In genomic region chr8:125226989-125227624, GRCm38 (mm10) we compare ENCODE assay signal across 8 mouse cellular contexts.
DNase-seq lines count a peak whose midpoint lies in the region; ATAC-seq and TF ChIP-seq lines count a peak whose summit lies in the region.

No protein-coding gene starts in this region.

- no peak overlapping the region for H3K9ac ChIP-seq in liver, adult 2 months (ENCODE audit: low read depth, low read length)
- no peak overlapping the region for H3K9ac ChIP-seq in liver, embryonic 12.5 days
- no peak overlapping the region for H3K9ac ChIP-seq in intestine, embryonic 16.5 days (ENCODE audit: low read depth, low read length)
- no peak overlapping the region for H3K9ac ChIP-seq in stomach, embryonic 15.5 days

- no peaks in the 10 kb centered on the region for H3K27me3 ChIP-seq in liver, adult 2 months (ENCODE audit: control insufficient read depth, insufficient read depth, low read length)
- no peaks in the 10 kb centered on the region for H3K27me3 ChIP-seq in liver, embryonic 12.5 days (replicated peaks)
- no peaks in the 10 kb centered on the region for H3K27me3 ChIP-seq in intestine, embryonic 16.5 days (replicated peaks; ENCODE audit: control insufficient read depth, insufficient read depth, low read length)
- no peaks in the 10 kb centered on the region for H3K27me3 ChIP-seq in stomach, embryonic 15.5 days (replicated peaks)

- no peak for TF ChIP-seq POLR2A in liver, adult 2 months (IDR thresholded peaks at IDR 0.05; ENCODE audit: extremely low read depth, insufficient read depth, low read length)

- WGBS in liver, adult 2 months, result 71% methylated on average over 14 of the region's 14 CpGs
- WGBS in liver, embryonic 12.5 days (ENCODE audit: insufficient replicate concordance), result 58% methylated on average over 14 of the region's 14 CpGs
- 31% methylated on average over 14 of the region's 14 CpGs for WGBS in intestine, embryonic 16.5 days
- WGBS in stomach, embryonic 15.5 days, result 37% methylated on average over 14 of the region's 14 CpGs

- no peaks in the 10 kb centered on the region for H3K4me1 ChIP-seq in liver, adult 2 months (ENCODE audit: control insufficient read depth, insufficient read depth, low read length)
- peaks cover 22% of the 10 kb centered on the region; the same call in 1 of the 2 replicates for H3K4me1 ChIP-seq in liver, embryonic 12.5 days
- peaks cover 26% of the 10 kb centered on the region for H3K4me1 ChIP-seq in intestine, embryonic 16.5 days (ENCODE audit: control insufficient read depth, insufficient read depth, low read length)
- H3K4me1 ChIP-seq in stomach, embryonic 15.5 days, result peaks cover 35% of the 10 kb centered on the region

- no peaks in the 10 kb centered on the region for H3K36me3 ChIP-seq in liver, adult 2 months (ENCODE audit: control insufficient read depth, insufficient read depth, low read length)
- H3K36me3 ChIP-seq in liver, embryonic 12.5 days, result no peaks in the 10 kb centered on the region
- no peaks in the 10 kb centered on the region for H3K36me3 ChIP-seq in intestine, embryonic 16.5 days (ENCODE audit: control insufficient read depth, insufficient read depth, low read length)
- no peaks in the 10 kb centered on the region for H3K36me3 ChIP-seq in stomach, embryonic 15.5 days

- H3K79me2 ChIP-seq in liver, adult 2 months (ENCODE audit: control insufficient read depth, insufficient read depth, low read length), result no peaks in the 10 kb centered on the region

- TF ChIP-seq CTCF in liver, adult 2 months (IDR thresholded peaks at IDR 0.05; ENCODE audit: low read depth, low read length), result no peak

- no peaks in the 10 kb centered on the region for H3K9me3 ChIP-seq in liver, embryonic 12.5 days (replicated peaks)
- no peaks in the 10 kb centered on the region for H3K9me3 ChIP-seq in intestine, embryonic 16.5 days (ENCODE audit: control insufficient read depth, low read length)
- no peaks in the 10 kb centered on the region for H3K9me3 ChIP-seq in stomach, embryonic 15.5 days

- no peak for ATAC-seq in liver, embryonic 12.5 days
- ATAC-seq in intestine, embryonic 16.5 days, result peak; percentile 34
- no peak for ATAC-seq in stomach, embryonic 15.5 days (ENCODE audit: insufficient read depth, low FRiP score, low read depth)

- no peak overlapping the region for H3K27ac ChIP-seq in liver, adult 2 months (replicated peaks; ENCODE audit: insufficient read depth, low read depth, low read length)
- H3K27ac ChIP-seq in liver, embryonic 12.5 days, result no peak overlapping the region
- 0 out of 2 replicates have a peak overlapping the region, but pooled peaks have one; percentile 14 for H3K27ac ChIP-seq in intestine, embryonic 16.5 days (ENCODE audit: low read length)
- H3K27ac ChIP-seq in stomach, embryonic 15.5 days, result peak overlapping the region; percentile 48; the same call in 1 of the 2 replicates

- H3K4me3 ChIP-seq in liver, adult 2 months (ENCODE audit: insufficient read depth, low read depth, low read length), result no peak overlapping the region
- no peak overlapping the region for H3K4me3 ChIP-seq in liver, embryonic 12.5 days
- H3K4me3 ChIP-seq in intestine, embryonic 16.5 days (ENCODE audit: low read length), result no peak overlapping the region
- H3K4me3 ChIP-seq in stomach, embryonic 15.5 days (replicated peaks), result no peak overlapping the region

- peak; percentile 10 for DNase-seq in liver, adult 2 months (ENCODE audit: extremely low read depth, low read depth, low spot score)
- DNase-seq in heart, adult 18-20 months, result peak; percentile 71 to 85
- peak; percentile 60 for DNase-seq in lung, postnatal 14 days
- no peak for DNase-seq in cerebellum, postnatal 36 days
- DNase-seq in embryo, embryonic 9.5 days (ENCODE audit: extremely low spot score), result no peak

- H3K4me2 ChIP-seq in liver, embryonic 12.5 days, result no peak overlapping the region
- H3K4me2 ChIP-seq in intestine, embryonic 16.5 days (ENCODE audit: low read depth, low read length), result peak overlapping the region; percentile 14; the same call in 1 of the 2 replicates
- no peak overlapping the region for H3K4me2 ChIP-seq in stomach, embryonic 15.5 days

Comparison
In these comparisons a context has a peak if more than half of its experiments do, and no peak if none do; other contexts are left out.
1. DNase-seq: peak in liver, adult 2 months (single experiment), heart, adult 18-20 months (2 of 2) and lung, postnatal 14 days (single experiment); none in cerebellum, postnatal 36 days (0 of 2) and embryo, embryonic 9.5 days (single experiment).
2. H3K27ac ChIP-seq: peak in intestine, embryonic 16.5 days (single experiment) and stomach, embryonic 15.5 days (single experiment); none in liver, adult 2 months (single experiment) and liver, embryonic 12.5 days (single experiment).